Mouse (Mus musculus): ENCODE results near the gene Akap12.

Akap12 gene

GRCm38 (mm10) chr10:4407191-4407590 lies 141.0 kb downstream of the Akap12 start:
- DNase-seq = no peak

All from right cerebral cortex, postnatal 4 days (tissue).